Mouse (Mus musculus): ENCODE data around the gene Sowahd. TPM values are rescaled to one million over a fixed set of nuclear protein-coding genes. Genes with fewer than 3 reads are reported as not detected.

The Sowahd gene
- not detected in 2 replicates for polyA plus RNA-seq (2015; fragmentation: Nextera tagmentation; extraction: Ambion mirVana)

GRCm38 (mm10) chrX:37048066-37048889, at the start of gene Sowahd:
Gene Sowahd (plus strand): TSS chrX:37048845.
- Histone ChIP-seq H3K9ac (ENCODE audit: low read length) (peak within 1 kb of the TSS; percentile 39; the same call in 1 of the 2 replicates), H3K9me3 (replicated peaks; ENCODE audit: control insufficient read depth, low read length) (no peaks in the 10 kb centered on the region), H3K4me1 (ENCODE audit: control insufficient read depth, insufficient read depth, low read length) (no peaks in the 10 kb centered on the region), H3K27ac (ENCODE audit: low read length) (no peak within 1 kb of the TSS), H3K36me3 (ENCODE audit: control insufficient read depth, insufficient read depth, low read length) (no peaks in the 10 kb centered on the region), H3K27me3 (ENCODE audit: control insufficient read depth, insufficient read depth, low read length) (peaks cover 14% of the 10 kb centered on the region), H3K4me2 (ENCODE audit: low read depth, low read length) (peak within 1 kb of the TSS; percentile 58), H3K4me3 (replicated peaks; ENCODE audit: low read length) (peak within 1 kb of the TSS; percentile 35)
- 13% methylated on average over 38 of the region's 38 CpGs for WGBS
- no peak for ATAC-seq (ENCODE audit: insufficient read depth, low FRiP score)

GRCm38 (mm10) chrX:37013870-37014269, 34.8 kb upstream of the Sowahd start:
- Histone ChIP-seq H3K4me3 (replicated peaks; ENCODE audit: low read length) (no peak overlapping the region), H3K27me3 (ENCODE audit: control insufficient read depth, insufficient read depth, low read length) (no peaks in the 10 kb centered on the region), H3K9me3 (replicated peaks; ENCODE audit: control insufficient read depth, low read length) (no peaks in the 10 kb centered on the region), H3K9ac (ENCODE audit: low read length) (no peak overlapping the region), H3K4me1 (ENCODE audit: control insufficient read depth, insufficient read depth, low read length) (no peaks in the 10 kb centered on the region), H3K4me2 (ENCODE audit: low read depth, low read length) (no peak overlapping the region), H3K36me3 (ENCODE audit: control insufficient read depth, insufficient read depth, low read length) (no peaks in the 10 kb centered on the region), H3K27ac (ENCODE audit: low read length) (no peak overlapping the region)
- 60% methylated on average over 5 of the region's 5 CpGs for WGBS
- ATAC-seq (ENCODE audit: insufficient read depth, low FRiP score) = no peak

DNA sequence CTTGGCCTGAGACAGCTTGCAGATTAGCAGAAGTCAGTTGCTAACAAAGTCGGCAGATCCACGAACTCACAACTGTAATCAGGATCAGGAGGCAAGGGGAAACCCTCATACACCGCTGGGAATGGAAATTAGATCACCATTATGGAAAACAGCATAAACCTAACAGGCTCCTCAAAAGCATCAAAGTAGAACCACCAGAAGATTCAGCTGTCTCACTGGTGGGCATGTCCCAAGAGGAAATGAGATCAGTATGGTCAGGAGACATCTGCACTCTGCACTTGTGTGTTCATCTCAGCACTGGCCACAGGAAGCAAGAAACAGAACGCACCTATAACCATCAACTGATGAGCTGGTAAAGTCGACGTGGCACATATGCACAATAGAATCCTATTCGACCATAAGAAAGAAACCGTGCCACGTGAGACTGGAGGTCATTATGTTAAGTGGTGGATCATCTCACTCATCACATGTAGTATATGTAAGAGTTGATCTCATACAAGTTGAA, 30.4 kb upstream of the Sowahd start:
- H3K27ac ChIP-seq (ENCODE audit: low read length) = no peak overlapping the region
- H3K4me3 ChIP-seq (replicated peaks; ENCODE audit: low read length) = no peak overlapping the region
- H3K9ac ChIP-seq (ENCODE audit: low read length) = no peak overlapping the region
- no peaks in the 10 kb centered on the region for H3K9me3 ChIP-seq (replicated peaks; ENCODE audit: control insufficient read depth, low read length)
- WGBS = 83% methylated on average over 9 of the region's 9 CpGs
- H3K4me1 ChIP-seq (ENCODE audit: control insufficient read depth, insufficient read depth, low read length) = no peaks in the 10 kb centered on the region
- H3K4me2 ChIP-seq (ENCODE audit: low read depth, low read length) = no peak overlapping the region
- H3K27me3 ChIP-seq (ENCODE audit: control insufficient read depth, insufficient read depth, low read length) = no peaks in the 10 kb centered on the region
- no peak for ATAC-seq (ENCODE audit: insufficient read depth, low FRiP score)
- no peaks in the 10 kb centered on the region for H3K36me3 ChIP-seq (ENCODE audit: control insufficient read depth, insufficient read depth, low read length)

GRCm38 (mm10) chrX:37019045-37019444, 29.6 kb upstream of the Sowahd start:
- H3K4me3 ChIP-seq (replicated peaks; ENCODE audit: low read length) = no peak overlapping the region
- H3K27me3 ChIP-seq (ENCODE audit: control insufficient read depth, insufficient read depth, low read length) = no peaks in the 10 kb centered on the region
- no peak for ATAC-seq (ENCODE audit: insufficient read depth, low FRiP score)
- H3K36me3 ChIP-seq (ENCODE audit: control insufficient read depth, insufficient read depth, low read length) = no peaks in the 10 kb centered on the region
- H3K9me3 ChIP-seq (replicated peaks; ENCODE audit: control insufficient read depth, low read length) = no peaks in the 10 kb centered on the region
- H3K27ac ChIP-seq (ENCODE audit: low read length) = no peak overlapping the region
- H3K4me1 ChIP-seq (ENCODE audit: control insufficient read depth, insufficient read depth, low read length) = no peaks in the 10 kb centered on the region
- no peak overlapping the region for H3K9ac ChIP-seq (ENCODE audit: low read length)
- 71% methylated on average over 3 of the region's 3 CpGs for WGBS
- H3K4me2 ChIP-seq (ENCODE audit: low read depth, low read length) = no peak overlapping the region

DNA sequence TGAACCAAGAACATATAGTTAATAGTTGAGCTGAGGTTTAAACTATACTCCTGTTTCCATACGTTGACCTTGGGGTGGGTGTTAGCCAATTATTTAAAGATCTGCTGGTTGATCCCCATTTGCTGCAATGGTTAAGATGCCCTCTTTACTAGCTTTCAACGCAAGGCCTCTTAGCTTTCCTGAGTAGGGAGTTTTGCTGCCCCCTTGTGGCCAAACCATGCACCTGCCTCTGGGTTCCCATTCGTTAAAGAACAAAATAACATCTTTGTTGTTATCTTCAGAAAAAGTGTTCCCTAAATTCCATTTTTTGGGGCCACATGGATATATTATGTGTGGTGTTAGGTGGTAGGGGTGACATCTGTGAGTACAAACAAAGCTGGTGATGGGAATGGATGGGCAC, 26.0 kb upstream of the Sowahd start:
- Histone ChIP-seq H3K27ac (ENCODE audit: low read length) (no peak overlapping the region), H3K9me3 (replicated peaks; ENCODE audit: control insufficient read depth, low read length) (no peaks in the 10 kb centered on the region), H3K4me1 (ENCODE audit: control insufficient read depth, insufficient read depth, low read length) (no peaks in the 10 kb centered on the region), H3K27me3 (ENCODE audit: control insufficient read depth, insufficient read depth, low read length) (no peaks in the 10 kb centered on the region), H3K4me2 (ENCODE audit: low read depth, low read length) (no peak overlapping the region), H3K36me3 (ENCODE audit: control insufficient read depth, insufficient read depth, low read length) (no peaks in the 10 kb centered on the region), H3K4me3 (replicated peaks; ENCODE audit: low read length) (no peak overlapping the region), H3K9ac (ENCODE audit: low read length) (no peak overlapping the region)
- WGBS = 11% methylated on average over 3 of the region's 3 CpGs
- no peak for ATAC-seq (ENCODE audit: insufficient read depth, low FRiP score)

DNA sequence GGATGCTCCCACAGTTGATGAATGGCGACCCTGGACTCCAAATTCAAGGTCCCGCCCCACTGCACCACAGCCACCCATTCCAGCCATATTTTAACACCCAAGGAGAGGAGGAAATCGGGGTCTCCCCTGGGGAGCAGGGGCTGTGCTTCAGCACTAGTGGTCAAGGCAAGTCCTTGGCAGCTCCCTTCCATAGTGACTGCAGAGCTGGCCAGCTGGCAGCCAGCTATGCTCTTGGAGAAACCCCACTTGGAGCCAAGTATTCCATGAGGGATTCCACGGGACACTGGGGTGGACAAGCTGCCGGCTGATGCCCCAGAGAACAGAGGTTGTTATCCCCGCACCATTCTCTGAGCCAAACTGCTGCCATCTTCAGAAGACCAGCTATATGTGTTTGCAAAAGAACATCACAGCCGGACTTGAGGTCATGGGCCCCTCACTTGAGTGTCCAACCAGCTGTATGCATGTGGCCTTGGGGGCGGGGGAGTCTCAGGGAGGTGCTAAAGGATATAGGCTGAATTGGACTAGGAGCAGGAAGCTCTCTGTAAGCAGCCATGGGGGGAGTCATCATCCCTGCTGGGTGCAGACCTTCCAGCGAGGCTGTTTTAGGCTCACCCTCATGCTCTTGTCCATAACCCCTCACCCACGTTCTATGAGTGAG, 24.9 kb upstream of the Sowahd start:
- ATAC-seq (ENCODE audit: insufficient read depth, low FRiP score) = no peak
- no peak overlapping the region for H3K4me2 ChIP-seq (ENCODE audit: low read depth, low read length)
- no peak overlapping the region for H3K4me3 ChIP-seq (replicated peaks; ENCODE audit: low read length)
- WGBS = 65% methylated on average over 10 of the region's 10 CpGs
- no peaks in the 10 kb centered on the region for H3K36me3 ChIP-seq (ENCODE audit: control insufficient read depth, insufficient read depth, low read length)
- H3K9ac ChIP-seq (ENCODE audit: low read length) = no peak overlapping the region
- H3K4me1 ChIP-seq (ENCODE audit: control insufficient read depth, insufficient read depth, low read length) = no peaks in the 10 kb centered on the region
- no peaks in the 10 kb centered on the region for H3K27me3 ChIP-seq (ENCODE audit: control insufficient read depth, insufficient read depth, low read length)
- H3K9me3 ChIP-seq (replicated peaks; ENCODE audit: control insufficient read depth, low read length) = no peaks in the 10 kb centered on the region
- no peak overlapping the region for H3K27ac ChIP-seq (ENCODE audit: low read length)

GRCm38 (mm10) chrX:37028378-37028777, 20.3 kb upstream of the Sowahd start:
- ATAC-seq (ENCODE audit: insufficient read depth, low FRiP score) = no peak
- H3K27ac ChIP-seq (ENCODE audit: low read length) = no peak overlapping the region
- H3K4me3 ChIP-seq (replicated peaks; ENCODE audit: low read length) = no peak overlapping the region
- H3K9me3 ChIP-seq (replicated peaks; ENCODE audit: control insufficient read depth, low read length) = no peaks in the 10 kb centered on the region
- H3K27me3 ChIP-seq (ENCODE audit: control insufficient read depth, insufficient read depth, low read length) = no peaks in the 10 kb centered on the region
- no peaks in the 10 kb centered on the region for H3K36me3 ChIP-seq (ENCODE audit: control insufficient read depth, insufficient read depth, low read length)
- no peak overlapping the region for H3K9ac ChIP-seq (ENCODE audit: low read length)
- no peak overlapping the region for H3K4me2 ChIP-seq (ENCODE audit: low read depth, low read length)
- 55% methylated on average over 3 of the region's 3 CpGs for WGBS
- no peaks in the 10 kb centered on the region for H3K4me1 ChIP-seq (ENCODE audit: control insufficient read depth, insufficient read depth, low read length)

GRCm38 (mm10) chrX:37042726-37043125, 5.9 kb upstream of the Sowahd start:
- WGBS = 22% methylated on average over 9 of the region's 9 CpGs
- Histone ChIP-seq H3K9me3 (replicated peaks; ENCODE audit: control insufficient read depth, low read length) (no peaks in the 10 kb centered on the region), H3K27ac (ENCODE audit: low read length) (no peak overlapping the region), H3K4me2 (ENCODE audit: low read depth, low read length) (no peak overlapping the region), H3K4me3 (replicated peaks; ENCODE audit: low read length) (no peak overlapping the region), H3K9ac (ENCODE audit: low read length) (no peak overlapping the region), H3K36me3 (ENCODE audit: control insufficient read depth, insufficient read depth, low read length) (no peaks in the 10 kb centered on the region), H3K4me1 (ENCODE audit: control insufficient read depth, insufficient read depth, low read length) (no peaks in the 10 kb centered on the region), H3K27me3 (ENCODE audit: control insufficient read depth, insufficient read depth, low read length) (no peaks in the 10 kb centered on the region; the same call in 1 of the 2 replicates)
- ATAC-seq (ENCODE audit: insufficient read depth, low FRiP score) = no peak
